Mouse (Mus musculus): ENCODE data around the gene Acvrl1. TPM values are rescaled to one million over a fixed set of nuclear protein-coding genes. Genes with fewer than 3 reads are reported as not detected.
"Not testable (repeated sequence)": the region's sequence is repeated elsewhere in the genome, so short reads cannot be mapped to it uniquely, and the experiment has no call there.

The Acvrl1 gene
- total RNA-seq, 2 experiments from 2014 or later: 22.4 to 22.9 TPM

DNA sequence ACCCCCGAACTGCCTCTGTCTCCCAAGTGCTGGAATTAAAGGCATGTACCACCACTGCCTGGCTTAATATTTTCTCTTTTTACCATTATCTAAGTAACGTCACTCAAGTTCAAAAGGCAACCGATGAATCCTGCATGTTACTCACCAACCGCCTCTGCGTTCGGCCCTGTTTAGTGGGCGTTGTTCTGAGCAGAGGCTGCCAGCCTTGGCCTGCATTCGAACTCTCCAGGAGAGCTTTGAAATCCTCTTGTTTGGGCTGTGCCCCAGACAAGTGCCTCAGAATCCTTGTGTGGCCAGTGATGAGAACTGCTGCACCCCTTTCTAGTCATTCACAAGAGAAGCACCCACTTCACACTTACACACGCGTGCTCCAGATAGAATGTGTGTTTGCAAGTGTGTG is 22.3 kb upstream of the Acvrl1 start:
- no peak for DNase-seq (ENCODE audit: low spot score in 2 of 2)

DNA sequence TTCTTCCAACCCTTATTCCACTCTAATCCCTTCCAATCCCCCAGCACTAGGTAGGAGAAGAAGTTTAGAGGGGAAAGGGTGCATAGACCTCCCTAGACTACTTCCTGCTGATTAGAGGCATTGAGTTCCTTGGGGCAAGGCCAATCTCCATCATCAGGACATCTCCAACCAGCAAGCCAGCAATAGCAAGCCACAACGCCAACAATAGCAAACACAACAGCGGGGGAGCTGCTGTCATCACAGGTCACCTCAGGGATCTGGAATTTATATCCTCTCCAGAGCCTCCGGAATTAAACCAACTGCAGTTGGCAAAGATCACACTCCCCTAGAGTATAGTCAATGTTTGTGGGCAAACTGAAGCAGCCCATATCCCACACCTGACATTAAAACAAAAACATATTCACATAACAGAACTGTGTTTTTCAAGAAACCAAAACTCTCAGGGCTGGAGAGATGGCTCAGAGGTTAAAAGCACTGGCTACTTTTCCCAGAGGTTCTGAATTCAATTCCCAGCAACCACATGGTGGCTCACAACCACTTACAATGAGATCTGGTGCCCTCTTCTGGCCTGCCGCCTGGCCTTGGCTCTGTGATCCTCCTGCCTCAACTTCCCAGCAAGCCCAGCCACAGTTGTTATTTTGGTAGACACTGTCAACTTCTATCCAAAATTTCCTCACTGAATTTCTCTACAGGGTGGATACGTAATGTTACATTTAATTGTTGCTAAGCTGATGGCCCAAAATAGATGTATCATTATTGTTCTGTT is 20.2 kb upstream of the Acvrl1 start:
- DNase-seq (ENCODE audit: low spot score in 2 of 2): no peak

DNA sequence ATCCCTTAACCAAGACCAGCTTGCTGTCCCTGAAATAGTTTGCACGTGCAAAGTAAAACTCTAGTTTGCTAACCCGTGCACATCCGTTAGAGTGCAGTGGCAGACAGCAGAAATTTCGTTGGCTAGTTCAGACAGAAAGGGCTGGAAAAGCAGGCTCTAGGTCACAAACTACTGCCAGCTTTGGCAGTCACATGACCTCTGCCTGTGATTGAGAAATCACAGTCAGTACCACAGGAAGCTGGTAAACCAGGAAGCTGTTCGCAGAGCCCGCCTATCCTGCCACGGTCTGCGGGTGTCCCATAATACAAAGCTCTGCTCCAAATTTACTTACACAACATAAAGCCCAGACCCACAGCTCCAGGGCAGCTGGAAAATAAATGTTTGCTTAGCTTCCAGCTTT is 15.1 kb upstream of the Acvrl1 start:
- no peak for DNase-seq (ENCODE audit: low spot score in 2 of 2)

DNA sequence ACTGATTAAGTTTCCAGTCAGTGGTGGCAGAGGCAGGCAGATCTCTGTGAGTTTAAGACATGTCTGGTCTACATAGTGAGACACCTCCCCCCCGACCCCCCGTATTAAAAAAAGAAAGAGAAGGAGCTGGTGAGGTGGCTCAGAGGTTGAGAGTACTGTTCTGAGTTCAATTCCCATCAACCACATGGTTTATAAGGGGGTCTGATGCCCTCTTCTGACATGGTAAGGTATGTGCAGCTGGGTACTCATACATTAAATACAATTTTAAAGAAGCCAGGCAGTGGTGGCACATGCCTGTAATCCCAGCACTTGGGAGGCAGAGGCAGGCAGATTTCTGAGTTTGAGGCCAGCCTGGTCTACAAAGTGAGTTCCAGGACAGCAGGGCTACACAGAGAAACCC is 14.5 kb upstream of the Acvrl1 start:
- DNase-seq (ENCODE audit: low spot score in 2 of 2): not testable (repeated sequence)

DNA sequence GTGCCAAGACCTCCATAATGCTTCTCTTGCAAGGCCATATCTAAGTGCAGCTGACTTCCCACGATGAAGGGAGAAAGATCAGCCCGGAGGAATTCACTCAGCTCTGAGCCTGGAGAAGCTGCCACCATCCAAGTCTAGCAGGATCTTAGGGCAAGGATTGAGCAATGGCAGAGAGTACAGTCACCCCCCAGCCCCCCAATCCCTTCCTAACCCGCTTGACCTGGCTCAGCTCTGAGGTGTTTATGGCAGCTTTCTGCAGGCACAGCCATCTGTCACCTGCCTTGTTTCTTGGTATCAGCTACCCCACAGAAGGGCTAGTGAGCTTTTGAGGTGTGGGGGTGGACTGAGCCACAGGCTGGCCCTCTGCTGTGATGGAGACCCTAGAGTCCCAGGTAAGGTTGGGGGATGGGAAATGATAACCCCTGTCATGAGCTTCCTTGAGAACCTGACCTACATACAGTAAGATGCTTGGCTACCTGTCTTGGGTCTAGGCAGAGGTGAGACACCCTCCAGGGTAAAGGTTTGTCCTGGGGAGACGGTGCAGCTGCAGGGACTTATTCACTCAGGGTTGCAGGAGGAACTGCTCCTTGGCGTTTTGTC is 12.7 kb upstream of the Acvrl1 start, which contains the start of gene Ankrd33:
TSS of gene Ankrd33 (plus strand) at position 245 of the 600 bp plus-strand sequence.
- no peak for DNase-seq (ENCODE audit: low spot score in 2 of 2)

DNA sequence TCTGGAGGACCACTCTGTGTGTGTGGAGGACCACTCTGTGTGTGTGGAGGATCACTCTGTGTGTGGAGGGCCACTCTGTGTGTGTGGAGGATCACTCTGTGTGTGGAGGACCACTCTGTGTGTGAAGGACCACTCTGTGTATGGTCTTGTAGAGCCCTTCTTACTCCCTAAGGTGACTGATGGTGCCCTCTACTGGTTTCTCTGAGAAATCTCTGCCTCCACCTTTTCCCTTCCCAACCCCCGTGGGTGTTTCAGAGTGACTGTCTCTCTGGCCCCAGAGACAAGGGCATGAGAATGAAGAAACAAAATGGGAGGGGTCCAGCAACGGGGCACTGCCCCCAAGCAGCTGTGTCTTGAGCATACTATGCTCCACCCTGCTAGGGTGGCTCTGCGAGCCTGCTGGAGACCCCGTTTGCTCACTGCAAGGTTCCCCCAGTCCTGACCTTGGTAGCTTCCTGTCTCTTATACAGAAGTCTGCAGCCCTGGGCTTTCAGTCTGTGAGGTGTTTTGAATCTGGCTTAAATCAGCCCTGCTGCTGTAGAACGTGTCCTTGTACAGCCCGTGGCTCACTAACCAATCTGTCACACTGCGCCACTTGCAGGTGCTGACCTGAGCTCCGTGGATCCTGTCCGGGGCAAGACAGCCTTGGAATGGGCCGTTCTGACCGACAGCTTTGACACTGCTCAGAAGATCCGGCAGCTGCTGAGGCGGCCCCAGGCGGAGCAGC is 9.8 kb upstream of the Acvrl1 start:
- no peak for DNase-seq (ENCODE audit: low spot score in 2 of 2)

DNA sequence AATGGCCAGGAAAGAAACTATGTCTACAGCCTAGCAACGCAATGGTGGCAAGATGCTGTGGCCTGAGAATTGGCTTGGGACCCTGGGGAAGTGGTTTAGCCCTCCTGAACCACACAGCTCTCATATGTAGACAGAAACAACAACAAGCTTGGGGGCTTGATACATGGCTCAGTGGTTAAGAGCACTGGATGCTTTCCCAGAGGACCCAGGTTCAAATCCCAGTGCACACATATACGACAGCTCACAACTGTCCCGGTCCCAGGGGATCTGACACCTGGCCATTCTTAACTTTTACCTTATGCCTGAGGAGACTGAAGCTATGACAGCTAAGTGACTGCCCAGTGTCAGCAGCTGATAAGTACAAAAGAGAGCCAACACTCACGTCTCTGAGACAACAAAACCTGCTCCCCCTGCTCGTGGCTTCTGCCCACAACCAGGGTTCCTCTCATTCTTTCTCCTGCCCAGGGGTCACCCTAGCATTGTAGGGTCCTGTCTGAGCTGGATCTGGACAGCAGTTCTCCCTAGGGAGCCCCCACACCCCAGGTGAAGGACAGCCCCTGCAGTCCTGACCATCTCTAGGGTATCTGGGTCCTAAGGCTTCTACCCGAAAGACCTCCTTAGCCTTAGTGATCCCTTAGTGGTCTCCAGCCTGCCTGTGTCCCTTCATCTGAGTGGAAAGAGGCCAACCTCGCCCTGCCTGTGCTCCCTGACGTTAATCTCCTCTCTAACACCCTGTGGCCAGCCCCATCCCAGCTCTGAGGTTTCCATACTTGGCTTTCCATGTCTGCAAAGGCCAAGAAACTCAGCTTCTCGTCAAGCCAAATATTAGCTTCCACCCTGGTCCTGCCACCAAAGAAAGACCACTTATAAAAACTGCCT is 6.7 kb upstream of the Acvrl1 start:
- no peak for DNase-seq (ENCODE audit: low spot score in 2 of 2)

DNA sequence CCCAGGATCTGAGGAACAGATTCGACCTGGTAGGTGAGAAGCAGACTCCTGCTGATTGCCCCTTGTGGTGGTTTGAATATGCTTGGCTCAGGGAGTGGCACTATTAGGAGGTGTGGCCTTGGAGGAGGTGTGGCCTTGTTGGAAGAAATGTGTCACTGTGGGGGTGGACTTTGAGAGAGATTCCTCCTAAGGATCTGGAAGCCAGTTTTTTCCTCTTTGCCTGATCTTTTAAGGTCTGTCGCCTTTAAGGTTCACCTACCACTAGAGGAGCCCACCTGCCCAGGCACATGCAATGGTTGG is 6.1 kb upstream of the Acvrl1 start:
- DNase-seq (ENCODE audit: low spot score in 2 of 2): no peak

DNA sequence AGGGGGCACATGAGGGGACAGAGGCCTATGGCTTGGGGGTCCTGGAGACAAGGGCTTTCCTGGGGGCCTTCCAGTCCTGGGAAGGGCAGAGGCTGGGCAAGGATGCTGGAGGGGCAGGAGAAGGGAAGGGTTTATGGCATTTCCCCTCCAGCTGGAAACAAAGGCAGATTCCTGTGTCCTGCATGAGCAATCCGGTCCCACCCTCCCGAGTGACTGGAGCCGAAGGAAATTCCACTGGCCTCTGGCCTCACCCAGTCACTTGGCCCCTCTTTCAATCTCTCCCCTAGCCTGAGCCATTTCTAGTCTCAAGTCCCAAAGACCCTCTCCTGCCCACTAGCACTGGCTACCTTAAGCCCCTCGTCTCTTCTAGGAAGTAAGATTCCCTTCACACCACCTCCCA is 5.1 kb upstream of the Acvrl1 start:
- no peak for DNase-seq (ENCODE audit: low spot score in 2 of 2)

DNA sequence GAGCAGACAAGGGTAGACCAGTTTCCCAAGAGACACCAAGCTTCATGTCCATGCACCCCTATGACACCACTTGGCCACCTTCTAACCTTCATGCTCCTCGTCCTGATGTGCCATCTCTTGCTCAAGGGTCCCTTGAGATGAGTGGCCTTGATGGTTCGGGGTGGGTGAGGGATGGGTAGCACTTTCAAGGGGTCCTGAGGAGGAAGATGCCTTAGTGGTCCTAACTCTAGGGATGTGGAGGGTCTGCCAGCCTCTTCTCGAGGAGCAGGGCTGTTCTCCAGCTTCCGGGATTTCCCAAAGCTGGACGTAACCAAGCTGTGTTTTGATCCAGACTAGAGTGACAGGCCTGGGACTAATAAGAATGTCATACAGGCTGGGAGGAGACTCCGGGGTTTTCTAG is 2.8 kb upstream of the Acvrl1 start:
- no peak for DNase-seq (ENCODE audit: low spot score in 2 of 2)

DNA sequence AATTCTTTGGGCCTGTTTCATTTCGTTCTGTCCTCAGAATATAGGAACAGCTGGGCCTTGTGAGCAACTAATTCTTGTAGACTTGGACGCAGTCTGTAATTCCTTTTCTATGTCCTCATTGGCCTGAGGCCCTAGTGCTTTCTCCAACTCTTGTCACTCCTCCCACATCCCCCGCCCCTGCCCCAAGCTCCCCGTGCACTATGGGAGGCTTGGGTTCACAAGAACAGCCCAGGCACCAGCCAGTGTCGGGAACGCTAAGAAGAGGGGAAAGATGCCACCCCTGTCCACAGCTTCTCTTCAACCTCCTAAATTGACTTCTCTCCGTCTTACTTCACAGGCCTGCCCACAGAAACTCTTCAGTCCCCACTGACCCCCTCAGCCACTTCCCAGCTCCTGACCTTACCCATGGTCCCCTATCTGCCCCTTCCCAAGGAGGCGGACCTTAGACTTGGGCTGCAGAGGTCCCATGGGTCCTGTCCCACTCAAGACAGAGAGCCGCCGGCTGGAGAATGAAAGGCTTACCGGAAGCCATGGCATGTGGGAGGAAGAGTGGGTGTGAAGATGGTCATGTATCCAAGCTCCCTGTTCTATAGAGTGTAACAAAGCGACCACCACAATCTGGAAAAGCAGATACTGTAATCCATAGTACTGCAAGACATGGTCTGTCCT is 1.3 kb upstream of the Acvrl1 start:
- DNase-seq (ENCODE audit: low spot score in 2 of 2): no peak

DNA sequence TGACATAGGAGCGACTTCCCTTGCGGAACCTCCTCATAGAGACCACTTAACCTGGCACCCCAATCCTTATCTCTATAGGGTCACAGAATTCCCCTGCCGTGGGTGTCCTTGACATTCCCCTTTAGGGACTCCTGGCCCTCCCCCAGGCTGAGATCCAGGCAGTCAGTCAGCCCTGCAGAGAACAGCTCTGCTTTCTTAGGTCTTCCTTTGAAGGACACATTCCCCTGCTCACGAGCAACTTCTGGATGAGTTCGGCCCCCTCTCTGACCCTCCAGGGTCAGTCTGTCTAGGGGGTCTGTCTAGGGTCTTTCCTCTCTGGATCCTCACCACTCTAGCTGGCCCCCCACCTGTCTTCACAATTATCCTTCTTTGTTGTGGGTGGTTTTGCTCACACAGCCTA is 1.1 kb downstream of the Acvrl1 start:
- DNase-seq (ENCODE audit: low spot score in 2 of 2): no peak

DNA sequence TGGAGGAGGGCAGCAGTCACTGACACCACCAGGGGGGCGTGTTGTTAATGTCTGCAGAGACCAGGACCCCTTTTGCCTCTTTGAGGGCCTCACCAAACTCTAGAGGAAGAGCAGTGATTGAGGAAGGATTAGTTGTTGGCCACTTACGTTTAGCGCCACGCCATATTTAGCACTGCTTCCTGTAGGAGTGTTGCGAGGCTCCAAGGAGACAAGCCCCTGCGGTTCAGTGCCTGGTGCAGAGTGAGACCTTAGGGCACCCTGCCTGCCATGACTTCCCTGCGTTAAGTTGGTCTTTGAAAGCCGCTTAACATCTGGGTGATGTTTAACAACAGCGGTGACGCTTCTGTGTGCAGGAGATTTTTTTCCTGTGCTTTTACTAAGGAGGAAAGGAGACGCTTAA is 3.2 kb downstream of the Acvrl1 start:
- DNase-seq (ENCODE audit: low spot score in 2 of 2): no peak

DNA sequence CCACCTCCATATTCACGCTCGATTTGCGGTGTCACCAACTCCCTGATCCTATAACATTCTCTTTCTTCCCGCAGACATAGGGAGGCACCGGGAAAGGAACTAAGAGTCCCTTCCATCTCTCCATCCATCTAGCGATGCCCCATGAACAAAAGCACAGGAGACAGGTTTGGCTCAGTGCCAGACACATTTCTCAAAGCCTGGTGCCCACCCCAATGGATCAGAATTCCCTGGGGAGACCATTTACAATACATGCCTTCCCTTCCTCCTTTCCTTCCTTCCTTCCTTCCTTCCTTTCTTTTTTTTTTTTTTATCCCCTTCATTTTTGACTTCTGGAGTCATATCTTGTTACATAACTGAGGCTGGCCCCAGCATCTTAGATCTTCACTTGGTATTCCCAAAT is 3.7 kb downstream of the Acvrl1 start:
- no peak for DNase-seq (ENCODE audit: low spot score in 2 of 2)

DNA sequence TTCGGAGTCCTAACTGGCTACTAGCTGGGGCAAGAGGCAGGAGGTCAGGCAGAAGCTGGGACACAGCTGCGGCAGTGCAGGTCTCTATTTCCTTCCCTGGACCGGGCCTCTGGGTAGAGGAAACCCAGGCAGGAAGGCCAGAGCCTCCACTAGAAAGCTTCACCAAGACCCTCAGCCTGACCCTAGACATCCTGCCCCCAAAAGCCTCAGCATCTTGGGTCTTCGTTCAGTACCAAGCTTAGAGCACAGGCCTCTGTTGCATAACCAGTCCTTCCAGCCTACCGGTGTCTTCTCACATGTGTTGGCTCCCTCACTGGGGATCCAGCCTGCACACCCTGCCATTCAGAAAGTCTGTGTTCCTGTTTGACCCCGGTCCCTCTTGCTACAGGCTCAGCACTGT is 4.4 kb downstream of the Acvrl1 start:
- DNase-seq (ENCODE audit: low spot score in 2 of 2): no peak

DNA sequence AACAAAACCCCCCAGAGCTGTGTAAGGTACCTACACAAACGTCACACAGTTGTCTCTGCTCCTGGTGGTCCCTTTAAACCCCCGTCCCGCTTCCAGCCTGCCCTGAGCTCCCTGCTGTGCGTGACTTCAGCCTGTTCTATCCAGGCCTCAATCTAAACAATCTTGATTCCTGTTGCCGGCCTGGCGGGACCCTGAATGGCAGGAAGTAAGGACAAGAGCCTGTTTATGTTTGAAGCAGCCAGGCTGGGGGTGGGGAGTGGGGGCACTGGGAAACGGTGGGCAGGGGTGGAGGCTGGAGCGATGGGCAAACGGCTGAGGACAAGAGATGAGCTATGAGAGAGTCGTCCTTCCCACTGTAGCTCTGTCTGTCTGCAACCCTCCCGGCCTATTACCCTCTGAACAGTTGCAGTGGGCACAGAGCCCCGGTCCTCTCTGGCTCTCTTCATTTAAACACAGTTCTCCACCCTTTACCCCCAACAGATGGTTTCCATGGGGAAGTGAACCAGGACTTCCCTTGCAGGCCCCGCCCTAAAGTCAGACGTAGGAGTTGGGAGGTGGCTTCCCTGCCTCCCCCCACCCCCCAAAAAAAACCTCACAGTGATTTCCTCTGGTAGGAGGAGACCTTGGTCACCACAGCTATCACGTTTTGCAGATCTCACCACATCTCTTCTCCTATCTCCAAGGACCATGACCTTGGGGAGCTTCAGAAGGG is 5.8 kb downstream of the Acvrl1 start:
- DNase-seq (ENCODE audit: low spot score in 2 of 2): no peak

DNA sequence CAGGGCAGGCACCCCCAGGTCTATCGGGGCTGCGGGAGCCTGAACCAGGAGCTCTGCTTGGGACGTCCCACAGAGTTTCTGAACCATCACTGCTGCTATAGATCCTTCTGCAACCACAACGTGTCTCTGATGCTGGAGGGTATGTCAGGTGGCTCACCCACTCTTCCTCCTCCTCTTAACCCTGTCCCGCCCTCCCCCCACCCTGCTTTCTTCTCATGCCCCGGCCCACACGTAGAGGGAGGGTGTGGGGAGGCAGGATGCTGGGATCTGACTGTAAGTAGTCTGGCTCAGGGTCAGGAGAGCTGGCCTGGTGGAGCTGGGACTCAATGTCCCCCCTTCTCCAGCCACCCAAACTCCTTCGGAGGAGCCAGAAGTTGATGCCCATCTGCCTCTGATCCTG is 7.1 kb downstream of the Acvrl1 start:
- no peak for DNase-seq (ENCODE audit: low spot score in 2 of 2)

DNA sequence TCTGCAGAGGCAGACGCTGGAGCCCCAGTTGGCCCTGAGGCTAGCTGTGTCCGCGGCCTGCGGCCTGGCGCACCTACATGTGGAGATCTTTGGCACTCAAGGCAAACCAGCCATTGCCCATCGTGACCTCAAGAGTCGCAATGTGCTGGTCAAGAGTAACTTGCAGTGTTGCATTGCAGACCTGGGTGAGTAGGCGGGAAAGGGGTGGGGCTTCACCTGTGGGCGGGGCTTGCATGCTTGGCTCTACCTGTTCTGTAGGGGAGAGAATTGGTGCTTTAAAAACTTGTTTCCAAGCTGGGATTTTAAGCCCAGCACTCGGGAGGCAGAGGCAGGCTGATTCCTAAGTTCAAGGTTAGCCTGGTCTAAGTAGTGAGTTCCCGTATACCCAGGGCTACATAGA is 9.1 kb downstream of the Acvrl1 start:
- DNase-seq (ENCODE audit: low spot score in 2 of 2): no peak

DNA sequence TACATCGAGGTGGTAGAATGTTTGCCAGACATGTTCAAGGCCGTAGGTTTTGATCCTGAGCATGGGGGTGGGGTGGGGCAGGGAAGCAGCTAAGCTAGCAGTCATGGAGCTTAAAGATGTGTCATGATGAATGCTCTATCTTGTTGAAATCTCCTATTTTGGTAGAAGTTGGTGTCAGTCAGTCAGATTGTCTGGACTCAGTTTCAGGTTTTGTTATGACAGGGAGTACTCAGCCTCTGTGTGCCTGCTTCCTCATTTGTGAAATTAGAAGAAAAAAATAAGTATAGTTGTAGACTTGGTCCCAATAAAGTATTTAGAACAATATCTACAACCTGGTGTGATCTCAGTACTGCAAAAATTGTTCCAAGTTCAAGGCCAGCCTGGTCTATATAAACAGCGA is 10.4 kb downstream of the Acvrl1 start:
- DNase-seq (ENCODE audit: low spot score in 2 of 2): no peak

DNA sequence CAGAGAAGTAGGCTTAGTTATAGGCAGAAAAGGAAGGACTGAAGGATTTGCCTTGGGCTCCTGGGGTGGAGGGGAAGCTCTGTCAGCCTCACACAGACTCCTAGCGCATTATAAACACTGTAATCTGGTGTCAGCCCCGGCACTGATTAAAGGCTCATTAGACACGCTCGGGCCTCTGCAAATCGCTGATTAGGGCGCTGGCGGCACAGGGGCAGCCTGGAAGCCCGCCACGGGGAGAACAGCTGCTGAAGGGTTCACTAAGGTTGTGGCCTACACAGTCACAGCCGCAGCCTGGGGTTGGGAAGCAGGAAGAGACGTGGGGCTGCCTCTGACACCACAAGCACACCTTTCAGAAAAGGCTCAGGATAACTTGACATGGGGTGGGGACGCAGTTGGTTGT is 11.6 kb downstream of the Acvrl1 start:
- DNase-seq (ENCODE audit: low spot score in 2 of 2): no peak
